Mouse (Mus musculus) hindbrain, embryonic 10.5 days (tissue): ENCODE results near the gene Tmem53. TPM values are rescaled to one million over a fixed set of nuclear protein-coding genes. Genes with fewer than 3 reads are reported as not detected.

Experiments
- DNase-seq: peaks from one replicate; pipeline ENCODE4 v3.0.0-alpha.2; 2017; ENCODE audit warnings: low spot score
- H3K27ac ChIP-seq: fragments of 300-500 bp; sonication (generic); 2 replicates; pipeline ENCODE4 v1.5.1; 2016; ENCODE audit warnings: mild to moderate bottlenecking, moderate library complexity
- H3K27me3 ChIP-seq: fragments of 300-500 bp; sonication (generic); 2 replicates; pipeline ENCODE4 v1.6.1; 2016; ENCODE audit warnings: mild to moderate bottlenecking; ENCODE audit not compliant: poor library complexity, insufficient read depth, severe bottlenecking
- H3K36me3 ChIP-seq: fragments of 300-500 bp; sonication (generic); 2 replicates; pipeline ENCODE4 v1.6.1; 2016; ENCODE audit warnings: mild to moderate bottlenecking, moderate library complexity
- H3K4me1 ChIP-seq: fragments of 300-500 bp; sonication (generic); replicated peaks from 2 replicates; pipeline ENCODE4 v1.6.1; 2016; ENCODE audit warnings: mild to moderate bottlenecking
- H3K4me3 ChIP-seq: fragments of 300-500 bp; sonication (generic); 2 replicates; pipeline ENCODE4 v1.5.1; 2016; ENCODE audit warnings: mild to moderate bottlenecking, moderate library complexity
- H3K9me3 ChIP-seq: fragments of 300-500 bp; sonication (generic); 2 replicates; pipeline ENCODE4 v1.6.1; 2016; ENCODE audit warnings: mild to moderate bottlenecking, moderate library complexity
- WGBS: fragments of 180-500 bp; shearing (Covaris S2); methylation state at CpG from one replicate; pipeline ENCODE4 v1.1.7; 2016; 5-methylcytosine and 5-hydroxymethylcytosine counted together
- polyA plus RNA-seq: library from polyadenylated mRNA; unstranded; fragments of >200 nt; fragmentation: Nextera tagmentation; extraction: Ambion mirVana; gene quantifications from 2 replicates; pipeline ENCODE4 v1.2.1, GENCODE M21; 2016

The Tmem53 gene
- 10.7 and 13.1 TPM in 2 replicates for polyA plus RNA-seq

DNA sequence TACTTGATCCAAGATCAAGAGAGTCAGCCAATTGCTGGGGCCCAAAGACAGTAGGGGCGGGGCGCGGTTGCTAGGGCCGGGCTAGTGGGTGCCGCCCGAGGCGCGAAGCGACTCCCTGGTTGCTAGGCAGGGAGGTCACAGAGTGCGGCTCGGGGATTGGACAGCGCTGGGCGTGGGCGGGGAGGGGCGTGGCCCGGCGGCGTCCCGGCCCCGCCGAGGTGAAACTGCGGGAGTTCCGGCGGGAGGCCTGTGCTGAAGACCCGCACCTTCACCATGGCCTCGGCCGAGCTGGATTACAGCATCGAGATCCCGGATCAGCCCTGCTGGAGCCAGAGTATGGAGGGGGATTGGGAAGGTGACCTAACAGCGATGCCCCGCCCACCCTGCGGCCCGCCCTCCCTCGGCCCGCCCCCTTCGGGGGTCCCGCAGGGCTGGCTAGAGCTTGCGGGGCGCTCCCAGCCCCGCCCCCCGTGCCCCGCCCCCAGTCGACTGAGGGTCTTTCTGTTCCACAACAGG, at the start of gene Tmem53, which contains the start of gene Armh1:
Gene Tmem53 (plus strand): TSS at position 151 of the 516 bp plus-strand sequence.
Gene Armh1 (minus strand): TSS at position 325 of the 516 bp plus-strand sequence.
- H3K27me3 ChIP-seq = peaks cover 12% of the 10 kb centered on the region; the same call in 1 of the 2 replicates
- DNase-seq = peak; percentile 98
- no peaks in the 10 kb centered on the region for H3K36me3 ChIP-seq
- H3K27ac ChIP-seq = peak within 1 kb of the TSS; percentile 92
- no peaks in the 10 kb centered on the region for H3K9me3 ChIP-seq
- under 1% methylated on average over 43 of the region's 43 CpGs for WGBS
- peak within 1 kb of the TSS; percentile 72 for H3K4me3 ChIP-seq
- H3K4me1 ChIP-seq = peaks cover 42% of the 10 kb centered on the region

DNA sequence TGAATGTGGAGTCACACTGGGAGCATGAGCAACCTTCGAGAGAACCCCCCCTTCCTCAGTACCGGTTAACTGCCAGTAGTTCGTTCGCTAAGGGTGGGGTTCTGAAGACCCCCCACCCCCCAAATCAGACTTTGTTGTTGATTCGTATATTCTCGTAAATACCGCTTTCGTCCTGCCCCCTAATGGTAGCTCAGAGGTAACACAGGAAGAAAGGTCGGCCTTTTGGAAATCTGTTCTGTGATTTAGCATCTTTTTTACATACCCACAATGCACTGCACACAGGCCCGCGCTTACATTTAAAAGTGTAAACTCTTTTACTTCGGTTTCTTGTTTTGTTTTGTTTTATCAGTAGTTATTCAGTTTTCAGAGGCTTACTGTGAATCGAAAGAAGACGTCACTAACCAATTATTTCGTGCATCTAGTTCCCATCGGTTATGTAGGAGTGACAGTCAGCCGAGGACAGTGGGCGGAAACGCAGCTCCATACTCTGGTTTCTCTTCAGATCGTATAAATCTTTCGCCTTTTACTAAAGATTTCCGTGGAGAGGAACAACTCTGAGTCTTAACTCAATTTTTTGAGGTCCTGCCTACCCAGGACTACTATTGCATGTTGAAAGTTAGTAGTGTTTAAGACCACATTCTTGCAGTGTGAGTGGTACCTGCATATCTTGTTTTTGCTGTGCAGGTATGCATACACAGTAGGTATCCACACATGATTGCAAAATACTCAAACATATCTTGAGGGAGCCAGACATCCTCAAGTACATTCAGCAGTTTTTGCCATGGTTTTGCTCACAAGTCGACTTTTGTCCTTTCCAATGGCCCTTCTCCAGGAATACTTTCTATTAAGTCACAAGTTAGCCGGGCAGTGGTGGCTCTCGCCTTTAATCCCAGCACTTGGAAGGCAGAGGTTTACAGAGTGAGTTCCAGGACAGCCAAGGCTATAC, 49.4 kb upstream of the Tmem53 start:
- Histone ChIP-seq H3K27ac (peak overlapping the region; percentile 88), H3K4me1 (peaks cover 7% of the 10 kb centered on the region; the same call in 1 of the 2 replicates)
- under 1% methylated on average over 25 of the region's 25 CpGs for WGBS

DNA sequence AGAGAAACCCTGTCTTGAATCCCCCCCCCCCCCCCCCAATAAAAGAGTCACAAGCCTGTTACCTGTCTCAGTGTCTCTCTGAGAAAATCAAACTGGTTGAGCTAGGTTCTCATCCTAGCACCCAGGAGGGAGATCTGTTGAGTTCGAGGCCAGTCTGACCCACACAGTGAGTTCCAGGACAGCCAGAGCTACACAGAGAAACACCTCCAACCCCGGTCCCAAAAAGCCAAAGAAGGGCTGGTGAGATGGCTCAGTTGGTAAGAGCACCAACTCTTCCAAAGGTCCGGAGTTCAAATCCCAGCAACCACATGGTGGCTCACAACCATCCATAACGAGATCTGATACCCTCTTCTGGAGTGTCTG, 48.8 kb upstream of the Tmem53 start:
- H3K36me3 ChIP-seq = no peaks in the 10 kb centered on the region
- H3K9me3 ChIP-seq = no peaks in the 10 kb centered on the region
- no peak for DNase-seq
- peaks cover 7% of the 10 kb centered on the region; the same call in 1 of the 2 replicates for H3K4me1 ChIP-seq
- H3K27ac ChIP-seq = no peak overlapping the region; the same call in 1 of the 2 replicates
- WGBS = 61% methylated on average over 4 of the region's 4 CpGs
- no peaks in the 10 kb centered on the region for H3K27me3 ChIP-seq
- no peak overlapping the region for H3K4me3 ChIP-seq

More for the DNA sequence above, 49.4 kb upstream of the Tmem53 start:
- Histone ChIP-seq H3K9me3 (no peaks in the 10 kb centered on the region), H3K36me3 (no peaks in the 10 kb centered on the region), H3K27me3 (no peaks in the 10 kb centered on the region), H3K4me3 (peak overlapping the region; percentile 36)
- peak; percentile 61 for DNase-seq

DNA sequence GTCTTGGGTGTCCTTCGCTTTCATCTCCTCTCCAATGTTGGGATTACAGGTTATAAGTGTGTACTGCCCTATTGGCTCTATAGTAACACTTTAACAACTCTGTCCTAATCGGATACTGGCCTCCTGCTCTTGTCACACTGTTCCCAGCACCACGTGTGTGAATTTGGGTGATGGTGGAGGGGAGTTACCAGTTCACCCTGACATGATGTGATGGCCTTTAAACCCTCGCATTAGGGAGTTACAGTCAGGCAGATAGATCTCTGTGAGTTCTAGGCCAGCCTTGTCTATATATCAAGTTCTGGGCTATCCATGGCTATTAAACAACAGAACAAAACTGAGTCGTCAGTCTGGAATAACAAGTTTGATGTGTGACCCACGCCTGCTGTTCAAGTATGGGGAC, 42.2 kb upstream of the Tmem53 start:
- 82% methylated on average over 6 of the region's 6 CpGs for WGBS

DNA sequence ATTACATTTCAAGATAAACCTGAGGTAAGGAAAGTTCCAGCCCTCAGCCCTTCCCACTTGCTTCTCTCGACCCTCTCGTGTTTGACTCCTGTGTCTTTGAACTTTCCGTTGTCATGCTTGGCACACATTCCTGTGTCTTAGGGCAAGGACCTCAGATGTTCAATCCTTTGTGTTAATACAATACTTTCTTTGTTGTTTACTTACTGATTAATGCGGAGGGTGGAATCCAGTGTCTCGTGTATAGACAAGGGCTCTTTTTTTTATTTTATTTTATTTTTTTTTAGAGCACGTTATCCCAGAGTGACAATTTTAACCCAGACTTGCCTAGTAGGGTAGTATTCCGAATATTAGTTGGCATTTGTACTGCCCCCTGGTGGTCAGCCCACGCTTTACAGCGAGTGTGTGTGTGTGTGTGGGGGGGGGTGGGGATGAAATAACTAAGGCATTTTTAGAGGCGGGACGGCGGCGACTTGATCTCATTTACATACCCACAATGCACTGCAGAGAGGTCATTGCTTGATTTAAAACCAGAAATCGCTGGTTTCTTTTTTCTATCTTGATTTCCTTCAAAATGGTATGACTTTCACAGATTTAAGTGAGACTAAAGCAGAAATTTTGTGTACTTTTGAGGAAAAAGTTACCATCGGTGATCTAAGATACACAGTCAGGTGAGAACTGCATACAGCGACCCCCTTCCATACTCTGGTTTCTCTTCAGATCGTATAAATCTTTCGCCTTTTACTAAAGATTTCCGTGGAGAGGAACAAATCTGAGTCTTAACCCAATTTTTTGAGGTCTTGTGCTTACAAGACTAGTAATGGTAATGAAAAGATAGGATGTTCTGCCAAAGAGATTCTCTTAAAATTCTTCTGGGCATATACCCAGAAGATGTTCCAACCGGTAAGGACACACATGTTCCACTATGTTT, 41.3 kb upstream of the Tmem53 start:
- WGBS = 3% methylated on average over 20 of the region's 20 CpGs
- DNase-seq = peak; percentile 89
- Histone ChIP-seq H3K27ac (peak overlapping the region; percentile 89), H3K36me3 (no peaks in the 10 kb centered on the region), H3K9me3 (no peaks in the 10 kb centered on the region), H3K4me3 (peak overlapping the region; percentile 28; the same call in 1 of the 2 replicates), H3K27me3 (0 out of 2 replicates have a peak, but pooled peaks cover 5% of the 10 kb centered on the region), H3K4me1 (no peaks in the 10 kb centered on the region; the same call in 1 of the 2 replicates)

More for the DNA sequence above, 42.2 kb upstream of the Tmem53 start:
- Histone ChIP-seq H3K36me3 (no peaks in the 10 kb centered on the region), H3K9me3 (no peaks in the 10 kb centered on the region), H3K27me3 (0 out of 2 replicates have a peak, but pooled peaks cover 5% of the 10 kb centered on the region), H3K4me1 (no peaks in the 10 kb centered on the region; the same call in 1 of the 2 replicates), H3K4me3 (no peak overlapping the region), H3K27ac (no peak overlapping the region)
- DNase-seq = no peak

DNA sequence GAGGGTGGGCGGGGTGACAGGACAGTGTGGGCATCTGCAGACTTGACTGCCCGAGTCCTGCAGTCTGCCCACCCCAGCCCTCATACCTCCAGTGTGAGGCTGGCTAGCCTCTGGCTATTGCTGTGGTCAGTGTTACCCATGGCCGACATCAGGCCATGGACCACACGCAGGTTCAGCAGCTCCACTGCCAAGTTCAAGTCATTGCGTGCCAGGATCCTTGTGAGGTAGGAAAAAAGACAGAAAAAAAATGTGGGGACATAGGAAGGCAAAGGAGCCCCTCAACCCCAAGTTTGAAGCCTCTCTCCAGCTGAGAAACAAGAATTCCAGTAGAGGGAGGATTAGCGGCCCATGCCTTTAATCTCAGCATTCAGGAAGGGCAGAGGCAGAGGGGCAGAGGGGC, 37.5 kb upstream of the Tmem53 start:
- no peaks in the 10 kb centered on the region for H3K9me3 ChIP-seq
- H3K27ac ChIP-seq = no peak overlapping the region
- no peak for DNase-seq
- 82% methylated on average over 6 of the region's 6 CpGs for WGBS
- no peak overlapping the region for H3K4me3 ChIP-seq
- H3K36me3 ChIP-seq = no peaks in the 10 kb centered on the region
- H3K4me1 ChIP-seq = no peaks in the 10 kb centered on the region; the same call in 1 of the 2 replicates
- H3K27me3 ChIP-seq = 0 out of 2 replicates have a peak, but pooled peaks cover 5% of the 10 kb centered on the region

DNA sequence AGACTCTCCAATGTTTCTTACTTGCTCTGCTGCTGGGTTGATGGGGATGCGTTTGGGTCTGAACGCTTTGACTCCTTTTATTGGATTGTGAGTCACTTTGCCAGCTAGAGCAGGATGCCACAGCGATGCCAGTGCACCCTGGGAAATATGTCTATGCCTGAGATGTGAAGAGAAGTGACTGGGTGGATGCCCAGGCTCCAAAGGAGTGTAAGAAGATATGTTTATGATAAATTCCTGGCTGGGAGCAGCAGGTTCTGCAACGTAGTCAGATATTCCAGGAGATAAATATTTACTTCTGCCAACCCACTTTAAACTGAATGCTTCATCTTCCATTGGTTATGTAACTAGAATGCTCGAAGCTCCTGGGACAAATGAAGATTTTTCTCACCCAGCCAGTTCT, 34.7 kb upstream of the Tmem53 start:
- no peak overlapping the region for H3K27ac ChIP-seq
- no peaks in the 10 kb centered on the region for H3K27me3 ChIP-seq
- DNase-seq = no peak
- H3K4me3 ChIP-seq = no peak overlapping the region
- H3K9me3 ChIP-seq = no peaks in the 10 kb centered on the region
- 83% methylated on average over 5 of the region's 5 CpGs for WGBS
- H3K36me3 ChIP-seq = no peaks in the 10 kb centered on the region
- H3K4me1 ChIP-seq = no peaks in the 10 kb centered on the region; the same call in 1 of the 2 replicates

DNA sequence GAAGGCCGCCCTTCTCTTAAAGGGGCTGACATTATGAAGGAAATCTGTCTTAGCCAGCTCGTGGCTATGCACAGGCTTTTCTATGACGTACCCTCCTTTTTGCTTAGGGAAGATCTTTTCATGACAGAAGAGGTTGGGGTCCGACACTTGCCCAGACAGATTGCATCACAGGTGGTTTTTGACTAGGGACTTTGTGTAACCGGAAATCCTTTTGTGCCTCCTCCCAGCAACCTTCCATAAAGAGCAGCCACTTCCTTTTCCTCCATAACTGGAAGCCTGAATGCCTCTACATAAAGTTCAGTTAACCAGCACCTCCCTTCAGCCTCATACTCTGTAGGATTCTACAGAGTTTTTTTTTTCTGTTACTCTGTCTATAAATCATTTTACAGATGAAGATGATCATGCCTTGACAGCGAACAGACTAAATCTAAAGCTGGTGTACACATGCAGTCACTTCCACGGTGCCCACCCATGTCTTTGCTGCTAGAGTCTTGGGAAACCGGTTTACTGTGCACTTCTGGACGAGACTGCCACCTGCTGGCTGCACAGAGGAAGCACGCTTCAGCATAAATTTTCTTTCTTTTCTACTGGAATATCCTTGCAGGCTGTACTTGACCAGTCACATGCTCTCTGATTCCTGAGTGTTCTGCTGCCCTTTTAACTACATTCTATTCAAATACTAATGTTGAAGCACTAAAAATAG, 33.1 kb upstream of the Tmem53 start:
- H3K9me3 ChIP-seq = no peaks in the 10 kb centered on the region
- peak; percentile 53 for DNase-seq
- H3K36me3 ChIP-seq = no peaks in the 10 kb centered on the region
- no peaks in the 10 kb centered on the region for H3K27me3 ChIP-seq
- WGBS = 42% methylated on average over 10 of the region's 10 CpGs
- H3K4me3 ChIP-seq = no peak overlapping the region
- H3K27ac ChIP-seq = no peak overlapping the region
- no peaks in the 10 kb centered on the region for H3K4me1 ChIP-seq

DNA sequence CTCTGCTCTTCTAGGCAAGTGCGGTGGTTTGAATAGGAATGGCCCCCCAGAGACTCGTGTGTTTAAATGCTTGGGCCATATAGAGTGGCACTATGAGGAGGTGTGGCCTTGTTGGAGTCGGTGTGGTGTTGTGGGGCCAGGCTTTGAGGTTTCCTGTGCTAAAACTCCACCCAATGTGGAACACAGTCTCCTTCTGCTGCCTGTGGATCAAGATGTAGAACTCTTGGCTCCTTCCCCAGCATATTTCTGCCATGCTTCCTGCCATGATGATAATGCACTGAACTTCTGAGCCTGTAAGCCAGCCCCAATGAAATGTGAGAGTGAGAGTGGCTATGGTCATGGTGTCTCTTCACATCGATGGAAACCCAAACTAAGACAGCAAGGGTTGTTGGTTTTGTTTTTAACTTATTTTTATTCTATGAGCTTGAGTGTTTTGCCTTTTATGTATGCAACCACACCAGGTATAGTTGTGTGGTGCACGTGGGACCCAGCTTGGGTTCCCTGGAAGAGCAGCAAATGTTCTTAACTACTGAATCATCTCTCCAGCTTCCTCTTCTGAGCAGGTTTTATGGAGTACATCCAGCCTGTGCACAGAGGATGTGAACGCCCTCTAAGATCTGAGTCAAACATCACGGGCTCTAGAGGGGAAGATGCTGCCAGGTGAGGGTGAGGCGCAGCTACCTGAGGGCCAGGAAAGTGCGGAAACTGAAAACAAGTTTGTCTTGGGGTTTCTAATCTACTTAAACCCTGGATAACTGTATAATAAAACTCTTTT, 30.8 kb upstream of the Tmem53 start:
- DNase-seq = no peak
- Histone ChIP-seq H3K9me3 (no peaks in the 10 kb centered on the region), H3K4me3 (no peak overlapping the region), H3K36me3 (no peaks in the 10 kb centered on the region), H3K27ac (no peak overlapping the region), H3K27me3 (no peaks in the 10 kb centered on the region), H3K4me1 (peaks cover 6% of the 10 kb centered on the region; the same call in 1 of the 2 replicates)
- WGBS = 81% methylated on average over 9 of the region's 9 CpGs

DNA sequence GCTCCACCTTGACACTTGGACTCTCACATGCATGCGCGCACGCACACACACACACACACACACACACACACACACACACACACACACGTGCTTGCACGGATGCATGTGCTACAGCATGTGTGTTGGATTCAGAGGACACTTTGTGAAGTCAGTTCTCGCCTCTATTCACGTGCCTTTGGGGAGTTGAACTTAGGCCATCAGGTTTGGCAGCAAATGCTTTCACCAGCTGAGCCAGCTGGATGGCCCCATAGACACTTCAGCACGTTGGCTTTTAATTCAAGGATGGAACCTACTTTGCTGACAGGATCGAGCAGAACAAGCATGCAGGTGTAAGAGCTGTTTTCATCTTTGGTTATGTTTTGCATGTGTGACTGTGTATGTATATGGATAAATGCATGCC, 29.9 kb upstream of the Tmem53 start:
- H3K4me3 ChIP-seq = no peak overlapping the region
- H3K36me3 ChIP-seq = no peaks in the 10 kb centered on the region
- H3K9me3 ChIP-seq = no peaks in the 10 kb centered on the region
- no peak for DNase-seq
- no peak overlapping the region for H3K27ac ChIP-seq
- H3K27me3 ChIP-seq = no peaks in the 10 kb centered on the region
- peaks cover 6% of the 10 kb centered on the region; the same call in 1 of the 2 replicates for H3K4me1 ChIP-seq
- WGBS = 83% methylated on average over 9 of the region's 9 CpGs

DNA sequence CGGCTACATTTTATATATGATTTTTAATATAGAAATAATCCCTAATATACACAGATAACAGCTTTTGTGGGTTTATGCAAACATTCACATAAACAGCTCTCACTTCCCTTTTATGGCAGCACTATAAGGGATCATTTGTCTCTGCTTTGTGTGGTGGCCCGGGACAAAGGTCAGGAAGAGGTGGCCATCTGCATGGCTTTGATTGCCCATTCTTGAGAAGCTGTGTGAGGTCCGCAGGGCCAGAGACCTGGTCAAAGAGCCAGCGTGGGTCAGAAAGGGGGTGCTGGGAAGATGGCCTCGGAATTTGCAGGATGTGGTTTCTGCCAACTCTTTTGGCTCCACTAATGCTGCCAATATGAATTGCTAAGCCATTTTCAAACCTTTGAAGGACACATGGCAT, 28.8 kb upstream of the Tmem53 start:
- Histone ChIP-seq H3K36me3 (no peaks in the 10 kb centered on the region), H3K27ac (no peak overlapping the region), H3K27me3 (no peaks in the 10 kb centered on the region), H3K9me3 (no peaks in the 10 kb centered on the region), H3K4me1 (peaks cover 6% of the 10 kb centered on the region; the same call in 1 of the 2 replicates), H3K4me3 (no peak overlapping the region)
- no peak for DNase-seq
- WGBS = 51% methylated on average over 5 of the region's 5 CpGs
